Mouse (Mus musculus) brain, adult 2 months (tissue): ENCODE data around the gene Zfp609.
A peak's percentile ranks its signal among the peaks of the same experiment; 100 is the strongest.

Experiments
- DNase-seq: peaks from one replicate; pipeline ENCODE4 v3.0.0; 2011; ENCODE audit warnings: low read depth, low spot score

Zfp609 gene

DNA sequence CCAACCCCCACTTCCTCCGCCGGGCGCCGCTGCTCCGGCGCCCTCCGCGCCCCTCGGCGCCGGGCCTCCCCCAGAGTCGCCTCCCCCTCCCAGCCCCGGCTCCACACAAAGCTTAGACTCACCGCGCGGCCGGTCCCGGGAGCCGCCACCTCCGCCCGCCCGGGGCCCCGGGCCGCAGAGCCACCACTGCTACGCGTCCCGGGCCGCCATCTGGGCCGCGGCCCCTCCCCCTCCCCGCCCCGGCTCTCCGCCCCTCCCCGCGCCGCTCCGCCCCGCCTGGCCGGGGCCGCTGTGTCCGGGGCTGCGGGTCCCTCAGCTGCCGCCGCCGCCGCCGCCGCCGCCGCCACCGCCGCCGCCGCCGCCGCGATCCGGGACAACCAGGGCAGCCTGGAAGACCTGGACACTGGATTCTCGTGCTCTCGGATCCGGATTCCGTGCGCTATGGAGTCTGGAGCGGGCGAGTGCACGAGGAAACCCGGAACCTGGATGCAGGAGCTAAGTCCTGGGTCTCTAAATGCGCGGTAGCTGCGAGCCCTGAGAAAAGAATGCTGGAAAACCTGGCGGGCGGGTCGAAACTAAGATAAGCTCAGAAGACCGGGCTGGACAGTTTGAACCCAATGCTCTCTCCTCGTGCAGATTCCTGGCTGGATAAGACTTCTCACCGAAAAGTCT is at the start of gene Zfp609:
TSS of gene Zfp609 (minus strand) at position 221 of the 672 bp plus-strand sequence.
- peak; percentile 97 for DNase-seq

DNA sequence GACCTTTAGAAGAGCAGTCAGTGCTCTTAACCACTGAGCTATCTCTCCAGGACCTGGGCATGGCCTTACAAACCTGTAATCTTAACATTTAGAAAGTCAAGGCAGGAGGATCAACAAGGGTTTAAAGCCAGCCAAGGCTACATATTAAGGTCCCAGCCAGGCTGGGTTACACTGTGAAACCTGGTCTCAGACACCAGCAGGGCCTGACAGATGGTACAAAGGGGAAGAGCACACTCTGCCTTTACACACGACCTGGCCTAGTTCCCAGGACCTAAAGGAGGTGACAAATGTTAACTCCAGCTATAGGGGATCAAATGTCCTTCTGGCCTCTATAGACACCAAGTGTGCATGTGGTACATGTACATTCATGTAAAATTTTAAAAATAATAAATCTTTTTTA is 32.3 kb upstream of the Zfp609 start:
- DNase-seq = peak; percentile 76

- peak; percentile 47 for DNase-seq
These were observed 22.8 kb upstream of the Zfp609 start for GRCm38 (mm10) chr9:65850203-65850602.

- no peak for DNase-seq
These were observed 20.8 kb upstream of the Zfp609 start for GRCm38 (mm10) chr9:65848154-65848553.

DNA sequence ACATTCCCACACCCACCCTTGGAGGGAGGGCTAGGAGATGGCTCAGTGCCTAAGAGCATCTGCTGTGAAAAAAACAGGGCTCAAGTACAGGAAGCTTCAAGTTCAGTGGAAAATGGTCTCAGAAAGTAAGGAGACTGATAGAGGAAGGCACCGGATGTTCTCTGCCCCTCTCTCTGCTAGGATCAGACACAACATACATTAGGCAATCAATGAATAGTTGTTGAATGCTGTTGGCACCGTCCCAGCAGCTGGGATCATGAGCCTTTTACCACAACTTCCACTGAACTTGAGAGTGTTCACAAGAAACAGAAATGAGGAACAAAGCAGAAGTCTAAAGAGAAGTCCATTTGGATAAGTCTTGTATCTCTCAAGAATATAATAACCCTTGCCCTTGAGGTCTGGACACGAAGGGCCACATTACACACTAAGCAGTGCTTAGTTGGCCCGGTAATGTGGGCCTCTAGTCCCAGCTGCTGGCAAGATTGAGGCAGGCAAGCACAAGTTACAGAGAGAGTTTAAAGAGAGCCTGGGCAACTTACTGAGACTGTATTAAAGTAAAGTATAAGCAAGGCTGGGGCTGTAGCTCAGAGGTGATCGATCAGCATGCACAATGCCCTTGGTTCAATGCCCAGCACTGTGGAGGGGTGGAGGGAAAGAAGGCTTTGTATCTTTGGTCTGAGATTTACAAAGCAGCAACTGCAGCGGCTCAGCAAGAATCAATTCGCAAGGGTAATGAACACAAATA is 17.2 kb upstream of the Zfp609 start:
- DNase-seq = no peak

DNA sequence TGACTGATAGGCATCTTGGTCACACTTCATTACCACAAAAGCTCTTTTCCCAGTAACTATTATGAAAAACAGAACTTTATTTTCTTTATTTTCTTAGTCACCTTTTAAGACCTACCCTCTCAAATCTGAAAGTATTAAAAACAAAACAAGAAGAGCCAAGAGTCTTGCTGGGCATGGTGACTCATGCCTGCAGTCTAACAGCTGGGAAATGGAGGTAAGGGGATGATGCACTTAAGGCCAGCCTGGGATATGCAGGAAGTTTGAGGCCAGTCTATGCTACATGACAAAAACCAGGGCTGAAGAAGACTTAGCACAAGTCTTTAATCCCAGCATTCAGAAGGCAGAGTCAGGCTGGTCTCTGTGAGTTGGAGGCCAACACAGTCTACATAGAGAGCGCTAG is 12.5 kb upstream of the Zfp609 start:
- DNase-seq = no peak

- DNase-seq = no peak
These were observed 9.6 kb upstream of the Zfp609 start for GRCm38 (mm10) chr9:65836916-65837315.

GRCm38 (mm10) chr9:65834628-65835354 is 7.4 kb upstream of the Zfp609 start:
- peak; percentile 76 for DNase-seq

DNA sequence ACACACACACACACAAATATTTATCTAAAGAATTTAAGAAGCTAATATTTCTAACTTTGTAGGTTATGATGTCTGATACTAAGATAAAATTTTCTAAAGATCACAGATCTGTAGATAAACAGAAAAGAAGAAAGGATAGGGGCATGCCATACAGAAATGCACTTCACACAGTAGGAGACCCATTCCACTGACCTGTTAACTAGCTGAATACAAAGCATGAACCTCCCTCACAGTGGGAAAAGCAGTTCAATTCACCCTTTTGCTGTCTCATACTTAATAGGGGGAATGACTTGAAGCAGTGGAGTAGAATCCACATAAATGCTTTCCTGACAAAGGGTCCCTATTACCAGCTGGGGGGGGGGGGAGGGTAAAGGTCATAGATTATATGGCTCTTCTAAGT is 6.3 kb upstream of the Zfp609 start:
- DNase-seq = no peak

DNA sequence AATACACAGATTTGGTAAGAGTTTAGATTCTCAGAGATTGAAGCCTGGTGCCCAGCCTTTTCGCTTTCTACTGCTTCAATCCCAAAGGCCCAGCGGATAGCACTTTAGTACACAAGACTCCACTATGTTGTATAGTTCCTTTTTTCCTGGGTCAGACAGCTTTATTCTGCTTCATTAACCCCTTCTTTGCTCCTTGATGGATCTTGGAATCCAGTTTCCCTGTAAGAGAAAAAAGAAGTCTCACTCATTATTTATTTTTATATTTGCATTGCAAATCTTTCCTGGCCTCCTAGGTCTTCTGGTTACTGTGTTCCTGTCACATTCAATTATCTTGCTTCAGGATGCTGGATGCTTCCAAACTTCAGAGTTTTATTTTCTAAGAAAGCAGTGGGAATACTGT is 5.9 kb upstream of the Zfp609 start:
- no peak for DNase-seq

GRCm38 (mm10) chr9:65832041-65832440 is 4.7 kb upstream of the Zfp609 start:
- peak; percentile 59 for DNase-seq

GRCm38 (mm10) chr9:65831164-65831563 is 3.8 kb upstream of the Zfp609 start:
- DNase-seq = no peak

DNA sequence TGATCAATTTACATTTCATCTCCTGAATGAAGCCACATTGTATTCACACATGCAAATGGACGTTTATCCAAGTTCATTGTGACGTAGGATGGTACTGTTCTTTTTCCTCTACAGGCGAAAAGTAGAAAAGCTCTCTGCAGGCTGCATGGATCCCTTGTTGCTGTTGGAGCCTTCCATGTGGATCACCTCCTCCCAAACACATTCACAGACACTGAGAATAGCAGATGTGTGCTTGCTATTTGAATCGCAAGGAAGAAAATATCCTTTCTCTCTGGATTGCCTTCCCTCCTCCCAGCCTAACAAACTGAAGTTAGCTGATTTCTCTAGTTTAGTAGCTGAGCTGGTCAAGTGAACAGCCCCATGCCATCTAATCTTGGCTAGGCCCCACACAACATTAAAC is 2.9 kb upstream of the Zfp609 start:
- DNase-seq = peak; percentile 84

GRCm38 (mm10) chr9:65829410-65829809 is 2.0 kb upstream of the Zfp609 start:
- DNase-seq = peak; percentile 67

DNA sequence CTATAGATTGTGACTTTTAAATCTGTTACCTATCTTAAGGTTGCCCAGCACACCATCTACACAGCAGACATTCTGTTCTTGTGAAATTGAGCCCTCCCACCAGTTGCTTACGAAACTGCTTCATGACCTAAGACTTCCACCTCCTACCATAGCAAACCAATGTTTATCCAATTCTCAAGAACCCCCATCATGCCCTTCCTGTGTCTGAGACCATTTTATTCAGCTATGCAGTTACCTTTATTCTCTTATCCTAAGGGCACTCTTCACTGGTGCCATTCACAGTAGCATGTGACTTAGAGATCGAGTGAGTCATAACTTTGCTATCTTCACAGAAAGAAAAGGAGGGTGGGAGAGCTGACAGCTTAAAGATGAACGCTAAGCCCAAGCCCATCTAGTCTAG is 1.1 kb upstream of the Zfp609 start:
- DNase-seq = no peak

GRCm38 (mm10) chr9:65828016-65828403 is 646 bp upstream of the Zfp609 start:
- DNase-seq = no peak

GRCm38 (mm10) chr9:65826588-65827343 is 598 bp downstream of the Zfp609 start:
- peak; percentile 83 for DNase-seq

DNA sequence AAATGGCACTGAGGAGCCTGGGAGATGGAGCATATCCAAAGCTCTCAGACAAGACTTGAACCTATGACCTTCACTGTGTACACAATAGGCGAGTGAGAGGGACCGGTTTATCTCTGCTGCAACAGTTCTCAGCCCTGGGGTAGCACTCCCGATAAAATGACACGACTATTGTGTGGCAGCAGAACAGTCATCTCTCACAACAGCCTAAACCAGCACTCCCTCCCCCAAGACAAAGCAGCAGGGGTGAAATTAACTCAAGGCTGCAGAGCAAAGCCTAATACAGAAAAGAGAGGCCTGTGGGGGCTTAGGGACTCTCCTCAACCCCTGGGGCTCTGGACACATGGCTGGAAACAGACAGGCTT is 1.2 kb downstream of the Zfp609 start:
- DNase-seq = peak; percentile 50

DNA sequence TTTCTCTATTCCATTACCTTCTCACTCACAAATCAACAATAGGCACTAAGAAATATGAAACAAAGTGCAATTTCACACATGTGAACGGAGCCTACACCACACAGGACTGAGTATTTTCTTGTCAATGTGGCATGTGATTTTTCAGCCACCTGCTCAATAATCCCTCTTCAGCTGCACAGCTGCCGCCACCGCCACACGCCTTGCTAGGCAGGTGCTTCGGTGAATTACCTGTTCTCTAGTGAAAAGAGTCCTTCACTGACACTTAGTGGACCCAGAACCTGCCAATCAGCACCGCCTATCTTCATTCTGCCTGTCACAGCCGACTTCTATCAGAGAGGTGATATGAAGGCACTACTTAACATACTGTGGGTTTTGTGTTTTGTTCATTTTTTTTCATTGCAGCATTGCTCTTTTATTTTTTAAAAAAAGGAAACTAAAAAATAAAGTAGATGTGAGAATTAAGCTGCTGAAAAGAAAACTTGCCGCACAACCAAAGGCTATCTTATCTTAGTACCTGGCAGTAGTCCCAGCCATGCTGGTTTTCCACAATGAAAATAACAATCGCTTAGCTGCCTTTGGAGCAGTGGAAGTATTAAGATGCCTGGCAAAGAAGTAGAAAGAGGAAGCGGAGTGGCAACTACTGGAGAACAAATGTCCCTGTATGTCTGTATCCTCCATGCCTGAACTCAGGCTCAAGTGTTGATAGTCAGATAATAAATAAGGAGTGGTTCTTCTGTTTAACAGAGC is 3.5 kb downstream of the Zfp609 start:
- DNase-seq = peak; percentile 49

DNA sequence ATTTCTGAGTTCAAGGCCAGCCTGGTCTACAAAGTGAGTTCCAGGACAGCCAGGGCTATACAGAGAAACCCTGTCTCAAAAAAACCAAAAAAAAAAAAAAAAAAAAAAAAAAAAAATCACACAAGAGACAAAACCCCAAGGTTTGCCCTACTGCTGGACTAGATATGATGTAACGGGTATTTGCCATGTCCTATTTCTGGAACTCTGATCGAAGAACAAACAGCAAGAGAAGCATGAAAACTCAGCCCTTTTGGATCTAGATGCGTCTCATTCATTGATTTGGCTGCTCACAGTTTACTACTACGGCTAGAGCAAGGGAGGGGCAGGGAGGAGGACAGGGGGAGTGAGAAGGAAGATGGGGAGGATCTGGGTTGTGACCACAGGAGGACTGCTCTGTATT is 5.4 kb downstream of the Zfp609 start:
- no peak for DNase-seq

DNA sequence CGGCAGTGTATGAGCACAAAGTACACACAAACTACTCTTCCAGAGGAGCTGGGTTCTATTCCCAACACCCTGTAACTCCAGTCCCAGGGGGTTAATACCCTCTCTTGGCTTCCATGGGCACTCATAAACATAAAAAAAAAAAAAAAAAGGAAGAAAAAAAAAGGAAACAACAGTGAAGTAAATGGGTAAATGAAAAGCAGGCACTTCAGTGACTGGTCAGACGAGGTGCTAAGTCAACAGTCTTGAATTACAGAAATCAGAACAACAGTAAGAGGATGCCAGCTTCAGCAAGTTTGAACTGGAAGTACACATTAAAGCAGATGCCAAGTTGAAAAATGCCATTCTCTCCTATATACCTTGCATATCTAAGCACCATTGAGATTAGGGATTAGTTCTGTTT is 7.1 kb downstream of the Zfp609 start:
- DNase-seq = no peak
